17 mouse cellular contexts compared by ENCODE assay signal in genomic region chr5:30119163-30119562, GRCm38 (mm10). TPM values are rescaled to one million over a fixed set of nuclear protein-coding genes. Genes with fewer than 3 reads are reported as not detected.
"Had no signal": no experiment of that assay in that cellular context is flagged by ENCODE, and none has a peak within 500 bp of the region (broad histone marks: within the 10 kb centered on the region; RNA-seq: fewer than 3 reads in every experiment).

No protein-coding gene starts in this region.

- H3K9me3 ChIP-seq: intestine, embryonic 15.5 days; limb, embryonic 12.5 days; liver, embryonic 13.5 days; lung, embryonic 15.5 days; midbrain, embryonic 15.5 days; neural tube, embryonic 13.5 days; stomach, embryonic 15.5 days had no signal

- H3K27ac ChIP-seq: intestine, embryonic 15.5 days; limb, embryonic 12.5 days; liver, embryonic 13.5 days; lung, embryonic 15.5 days; midbrain, embryonic 15.5 days; neural tube, embryonic 13.5 days; stomach, embryonic 15.5 days had no signal

- DNase-seq: liver; liver, embryonic 13.5 days; liver, postnatal 0 days; retina, postnatal 1 day; right cerebral cortex, postnatal 4 days; thymus, adult 2 months; thymus, postnatal 25 days had no signal

- H3K9ac ChIP-seq: intestine, embryonic 15.5 days; limb, embryonic 12.5 days; liver, embryonic 13.5 days; liver, postnatal 0 days; lung, embryonic 15.5 days; midbrain, embryonic 15.5 days; neural tube, embryonic 13.5 days; stomach, embryonic 15.5 days had no signal

- H3K4me2 ChIP-seq: intestine, embryonic 15.5 days; limb, embryonic 12.5 days; liver, embryonic 13.5 days; lung, embryonic 15.5 days; midbrain, embryonic 15.5 days; neural tube, embryonic 13.5 days; stomach, embryonic 15.5 days had no signal

- H3K27me3 ChIP-seq: midbrain, embryonic 15.5 days had no signal

- H3K4me3 ChIP-seq: intestine, embryonic 15.5 days; limb, embryonic 12.5 days; liver, embryonic 13.5 days; lung, embryonic 15.5 days; midbrain, embryonic 15.5 days; neural tube, embryonic 13.5 days; stomach, embryonic 15.5 days had no signal

- ATAC-seq: liver, postnatal 0 days; midbrain, embryonic 15.5 days had no signal

RNA-seq across cellular contexts. Expression of gene 3110082J24Rik, which starts 13.3 kb away (rescaled TPM):
- total RNA-seq: monocyte, adult 5-6 weeks had no signal
- polyA plus RNA-seq: intestine, embryonic 15.5 days; limb, embryonic 12.5 days; liver, embryonic 13.5 days; liver, postnatal 0 days; lung, embryonic 15.5 days; spleen, adult 2 months; stomach, embryonic 15.5 days; testis, adult 2 months; thymus, adult 2 months; urinary bladder, adult 2 months had no signal

RNA-seq across cellular contexts. Expression of gene Garem2, which starts 14.2 kb away (rescaled TPM):
- total RNA-seq: monocyte, adult 5-6 weeks had no signal
- polyA plus RNA-seq: spleen, adult 2 months had no signal
